Mouse (Mus musculus) MEL (cell line): ENCODE results near the gene Ccdc87. TPM values are rescaled to one million over a fixed set of nuclear protein-coding genes. Genes with fewer than 3 reads are reported as not detected.

Experiments used
- DNase-seq: peaks from one replicate; pipeline ENCODE4 v3.0.0; 2011; ENCODE audit warnings: low read depth, low spot score
- H3K27ac ChIP-seq: 2 replicates; pipeline ENCODE4 v1.5.1; 2012; ENCODE audit warnings: low read depth, mild to moderate bottlenecking, control low read depth, low read length, moderate library complexity; ENCODE audit not compliant: control insufficient read depth
- H3K27me3 ChIP-seq, 2 experiments: fragments of 150-350 bp in 1 of 2; sonication (generic) in 1 of 2; 2 replicates each; pipeline ENCODE4 v1.6.1; 2012; ENCODE audit warnings: low read length in 2 of 2, mild to moderate bottlenecking in 2 of 2, improper control_type of control experiment in 1 of 2, moderate library complexity in 1 of 2; ENCODE audit not compliant: insufficient read depth in 2 of 2, control insufficient read depth in 1 of 2
- H3K36me3 ChIP-seq, 2 experiments: 2 replicates each; pipeline ENCODE4 v1.6.1; 2012 to 2014; ENCODE audit warnings: low read length in 2 of 2, improper control_type of control experiment in 1 of 2, inconsistent platforms in 1 of 2, mild to moderate bottlenecking in 1 of 2; ENCODE audit not compliant: insufficient read depth in 2 of 2, control insufficient read depth in 1 of 2
- H3K4me1 ChIP-seq, 2 experiments: fragments of 150-350 bp in 1 of 2; sonication (generic) in 1 of 2; 2 replicates each; pipeline ENCODE4 v1.6.1; 2012; ENCODE audit warnings: low read length in 2 of 2, improper control_type of control experiment in 1 of 2, mild to moderate bottlenecking in 1 of 2; ENCODE audit not compliant: insufficient read depth in 2 of 2, control insufficient read depth in 1 of 2
- H3K4me3 ChIP-seq, 2 experiments: fragments of 150-350 bp in 1 of 2; sonication (generic) in 1 of 2; 2 replicates each; pipeline ENCODE4 v1.5.1; 2012; ENCODE audit warnings: low read depth in 2 of 2, low read length in 2 of 2, mild to moderate bottlenecking in 2 of 2, moderate library complexity in 2 of 2, control low read depth in 1 of 2, improper control_type of control experiment in 1 of 2; ENCODE audit not compliant: control insufficient read depth in 1 of 2, insufficient read depth in 1 of 2
- H3K79me2 ChIP-seq: 2 replicates; pipeline ENCODE4 v1.6.1; 2012; ENCODE audit warnings: mild to moderate bottlenecking, low read length, moderate library complexity; ENCODE audit not compliant: control insufficient read depth, poor library complexity, insufficient read depth
- H3K9ac ChIP-seq: 2 replicates; pipeline ENCODE4 v1.6.1; 2012; ENCODE audit warnings: low read depth, mild to moderate bottlenecking, control low read depth, low read length, moderate library complexity; ENCODE audit not compliant: control insufficient read depth, poor library complexity, severe bottlenecking
- H3K9me3 ChIP-seq: fragments of 150-350 bp; sonication (generic); replicated peaks from 2 replicates; pipeline ENCODE4 v1.6.1; 2012; ENCODE audit warnings: mild to moderate bottlenecking, low read length, improper control_type of control experiment, moderate library complexity; ENCODE audit not compliant: insufficient read depth
- BHLHE40 ChIP-seq: IDR thresholded peaks from 2 replicates; pipeline ENCODE4 v1.6.1; 2012; ENCODE audit warnings: low read depth, mild to moderate bottlenecking, inconsistent platforms, low read length, improper control_type of control experiment, borderline replicate concordance
- CHD1 ChIP-seq: IDR thresholded peaks from 2 replicates; pipeline ENCODE4 v1.6.1; 2012; ENCODE audit warnings: low read depth, mild to moderate bottlenecking, inconsistent platforms, low read length, improper control_type of control experiment
- CHD2 ChIP-seq: IDR thresholded peaks from 2 replicates; pipeline ENCODE4 v1.6.1; 2011; ENCODE audit warnings: low read length, improper control_type of control experiment
- CTCF ChIP-seq, 3 experiments: IDR thresholded peaks in 2 of 3; conservative IDR thresholded peaks in 1 of 3; 2 replicates each; pipeline ENCODE4 v1.5.1; 2011 to 2012; ENCODE audit warnings: low read length in 3 of 3, low read depth in 2 of 3, mild to moderate bottlenecking in 2 of 3, improper control_type of control experiment in 1 of 3, inconsistent platforms in 1 of 3, mixed read lengths in 1 of 3, moderate library complexity in 1 of 3; ENCODE audit not compliant: control insufficient read depth in 1 of 3, insufficient read depth in 1 of 3, poor library complexity in 1 of 3, severe bottlenecking in 1 of 3
- E2F4 ChIP-seq: IDR thresholded peaks from 2 replicates; pipeline ENCODE4 v1.6.1; 2011; ENCODE audit warnings: low read depth, low read length, improper control_type of control experiment, borderline replicate concordance
- ELF1 ChIP-seq: IDR thresholded peaks from 2 replicates; pipeline ENCODE4 v1.6.1; 2014; ENCODE audit warnings: low read depth, mild to moderate bottlenecking, inconsistent platforms, low read length, improper control_type of control experiment, moderate library complexity
- JUND ChIP-seq: IDR thresholded peaks from 2 replicates; pipeline ENCODE4 v1.6.1; 2011; ENCODE audit warnings: low read depth, mild to moderate bottlenecking, improper control_type of control experiment, low read length
- MAFK ChIP-seq: IDR thresholded peaks from 2 replicates; pipeline ENCODE4 v1.6.1; 2011; ENCODE audit warnings: low read depth, mild to moderate bottlenecking, low read length, improper control_type of control experiment, borderline replicate concordance
- MAX ChIP-seq: IDR thresholded peaks from 2 replicates; pipeline ENCODE4 v1.6.1; 2011; ENCODE audit warnings: low read length, improper control_type of control experiment
- MXI1 ChIP-seq: IDR thresholded peaks from 2 replicates; pipeline ENCODE4 v1.6.1; 2011; ENCODE audit warnings: mild to moderate bottlenecking, low read depth, low read length, improper control_type of control experiment
- MYC ChIP-seq: IDR thresholded peaks from 2 replicates; pipeline ENCODE4 v1.6.1; 2011; ENCODE audit warnings: low read depth, mild to moderate bottlenecking, low read length, improper control_type of control experiment, moderate library complexity
- SMC3 ChIP-seq: IDR thresholded peaks from 2 replicates; pipeline ENCODE4 v1.6.1; 2011; ENCODE audit warnings: low read depth, low read length, improper control_type of control experiment
- UBTF ChIP-seq: IDR thresholded peaks from 2 replicates; pipeline ENCODE4 v1.6.1; 2012; ENCODE audit warnings: low read depth, mild to moderate bottlenecking, inconsistent platforms, low read length, improper control_type of control experiment, moderate library complexity, borderline replicate concordance; ENCODE audit not compliant: insufficient read depth
- USF2 ChIP-seq, 2 experiments: IDR thresholded peaks; 2 replicates each; pipeline ENCODE4 v1.6.1; 2011 to 2012; ENCODE audit warnings: improper control_type of control experiment in 2 of 2, low read length in 2 of 2, borderline replicate concordance in 1 of 2, inconsistent platforms in 1 of 2, low read depth in 1 of 2, mild to moderate bottlenecking in 1 of 2; ENCODE audit not compliant: insufficient read depth in 1 of 2
- polyA plus RNA-seq, 2 experiments: library from polyadenylated mRNA; stranded (reverse) in 1 of 2; unstranded in 1 of 2; fragments of >175 nt in 1 of 2; fragments of >200 nt in 1 of 2; gene quantifications; 2 replicates each; pipeline versions ENCODE4 v1.2.1 to v1.2.4; 2012; ENCODE audit warnings: low replicate concordance in 2 of 2, low read depth in 1 of 2; ENCODE audit not compliant: insufficient read length in 2 of 2, insufficient read depth in 1 of 2, missing spikeins in 1 of 2
- total RNA-seq: library from RNA; depleted of rRNA; stranded (reverse); fragments of 300-350 nt; gene quantifications from 2 replicates; pipeline ENCODE4 v1.2.3, GENCODE M21; 2012

Gene Ccdc87
- total and polyA plus RNA-seq, 3 experiments = 0.04 to 0.06 TPM; not detected in 1

GRCm38 (mm10) chr19:4797846-4798245 is 41.3 kb upstream of the Ccdc87 start:
- peaks cover 29 to 42% of the 10 kb centered on the region in 2 experiments for H3K36me3 ChIP-seq
- DNase-seq = no peak
- no peak overlapping the region for H3K4me3 ChIP-seq
- no peaks in the 10 kb centered on the region for H3K9me3 ChIP-seq
- peaks cover 22 to 30% of the 10 kb centered on the region in 2 experiments for H3K4me1 ChIP-seq
- H3K27ac ChIP-seq = no peak overlapping the region
- TF ChIP-seq MAX (no peak), ELF1 (no peak), CTCF (IDR thresholded peaks at IDR 0.05 in 2 of 3, conservative IDR thresholded peaks at IDR 0.05 in 1 of 3; ENCODE audit: control insufficient read depth in 1 of 3, insufficient read depth in 1 of 3, low read depth in 2 of 3, low read length in 3 of 3, poor library complexity in 1 of 3, severe bottlenecking in 1 of 3) (no peak), JUND (no peak), UBTF (no peak)
- no peaks in the 10 kb centered on the region for H3K27me3 ChIP-seq
- H3K9ac ChIP-seq = no peak overlapping the region
- peaks cover 69% of the 10 kb centered on the region for H3K79me2 ChIP-seq

GRCm38 (mm10) chr19:4799083-4799482 is 40.1 kb upstream of the Ccdc87 start:
- peaks cover 34 to 40% of the 10 kb centered on the region in 2 experiments for H3K36me3 ChIP-seq
- TF ChIP-seq CHD2 (no peak), BHLHE40 (no peak), USF2 (IDR thresholded peaks at IDR 0.05; ENCODE audit: borderline replicate concordance in 1 of 2, insufficient read depth in 1 of 2, low read depth in 1 of 2, low read length in 2 of 2) (no peak), CHD1 (no peak), MAFK (no peak), E2F4 (no peak), MYC (no peak), MXI1 (no peak), UBTF (no peak)
- TF ChIP-seq, all 39 proteins: peak for 0
- Histone ChIP-seq H3K4me1 (peaks cover 22 to 30% of the 10 kb centered on the region in 2 experiments), H3K9ac (no peak overlapping the region), H3K4me3 (no peak overlapping the region), H3K27me3 (no peaks in the 10 kb centered on the region), H3K9me3 (no peaks in the 10 kb centered on the region), H3K27ac (no peak overlapping the region), H3K79me2 (peaks cover 74% of the 10 kb centered on the region)
- DNase-seq = no peak

GRCm38 (mm10) chr19:4802691-4803091 is 36.5 kb upstream of the Ccdc87 start:
- no peak for TF ChIP-seq SMC3
- no peaks in the 10 kb centered on the region for H3K9me3 ChIP-seq
- peaks cover 31 to 37% of the 10 kb centered on the region in 2 experiments for H3K36me3 ChIP-seq
- H3K79me2 ChIP-seq = peaks cover 88% of the 10 kb centered on the region
- no peak overlapping the region for H3K4me3 ChIP-seq
- H3K9ac ChIP-seq = no peak overlapping the region
- H3K27ac ChIP-seq = no peak overlapping the region
- peaks cover under 1 to 1% of the 10 kb centered on the region in 2 experiments for H3K4me1 ChIP-seq
- no peak for DNase-seq
- H3K27me3 ChIP-seq = no peaks in the 10 kb centered on the region
